Mouse (Mus musculus): ENCODE data around the gene Ralgps1. TPM values are rescaled to one million over a fixed set of nuclear protein-coding genes. Genes with fewer than 3 reads are reported as not detected.

The Ralgps1 gene
- total RNA-seq, 2 experiments from 2014 or later = 6.6 to 7.3 TPM

Small RNAs within 50 kb of the gene (microRNA-seq; reads per million reads assigned to microRNA genes)
- gene Gm25998 = 0 reads per million in 2 experiments

Other genes starting within 250 kb of the Ralgps1 start
- gene Garnl3, start 239.8 kb downstream of the Ralgps1 start, total RNA-seq (2021) = 1 to 10 TPM; 2.2 to 2.6 TPM
- 10 to 100 TPM; 38.7 to 43.8 TPM for gene Angptl2, start 155.4 kb downstream of the Ralgps1 start, total RNA-seq (2021)
- gene Zbtb34, start 59.8 kb upstream of the Ralgps1 start, total RNA-seq (2021) = 1 to 10 TPM; 4.7 to 8.0 TPM
- 10 to 100 TPM; 16.2 to 16.6 TPM for gene Zbtb43, start 97.1 kb upstream of the Ralgps1 start, total RNA-seq (2021)